Mouse (Mus musculus): Measurements from ENCODE around the gene Scg5.

The Scg5 gene

DNA sequence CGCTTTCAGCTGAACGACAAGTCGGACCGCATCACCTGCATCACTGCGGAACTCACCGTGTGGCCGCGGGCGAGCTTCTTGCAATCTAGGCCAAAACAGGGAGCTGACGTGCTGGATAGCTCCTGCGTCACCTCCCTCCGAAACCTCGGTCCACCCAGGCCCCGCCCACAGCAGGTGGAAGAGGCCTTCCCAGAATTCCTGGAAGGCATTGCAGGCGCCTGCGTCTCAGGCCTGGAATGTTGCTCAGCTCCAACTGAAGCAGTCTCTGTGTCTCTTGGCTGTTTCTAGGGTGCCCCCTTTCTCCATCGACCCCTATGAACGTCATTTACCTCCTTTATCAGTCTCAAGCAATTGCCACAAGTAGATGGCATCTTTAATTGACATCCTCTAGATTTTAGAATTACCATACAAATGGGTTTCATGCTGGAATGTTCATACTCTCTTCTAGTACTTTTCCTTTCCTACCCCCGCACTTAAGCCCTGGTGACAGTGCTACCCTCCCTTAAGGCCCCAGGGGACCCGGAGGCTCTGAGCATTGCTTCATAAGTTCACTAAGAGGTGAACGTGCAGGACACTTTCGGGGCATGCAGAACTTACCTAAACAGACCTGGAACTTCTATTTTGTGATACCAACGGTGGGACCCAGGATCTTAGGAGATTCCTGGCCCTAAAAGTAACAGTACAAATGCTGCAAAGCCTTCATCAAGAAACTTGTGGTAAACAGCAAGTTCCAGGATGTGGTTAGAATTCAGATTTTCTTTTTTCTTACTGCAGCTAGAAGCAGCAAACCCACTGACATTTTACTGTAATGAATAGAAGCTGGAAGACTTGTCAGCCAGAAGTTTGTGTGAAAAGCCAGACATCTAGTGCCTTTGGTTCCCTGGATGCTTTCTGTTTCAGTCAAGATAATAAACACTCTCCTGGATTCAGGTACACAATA, at the start of gene Scg5:
Scg5 (minus strand) TSS at position 179 of the 940 bp plus-strand sequence.
- peak; percentile 88 for DNase-seq (ENCODE audit: low spot score in 2 of 2)

GRCm38 (mm10) chr2:113870115-113870514, 41.2 kb upstream of the Scg5 start:
- no peak for DNase-seq (ENCODE audit: low spot score in 2 of 2)

DNA sequence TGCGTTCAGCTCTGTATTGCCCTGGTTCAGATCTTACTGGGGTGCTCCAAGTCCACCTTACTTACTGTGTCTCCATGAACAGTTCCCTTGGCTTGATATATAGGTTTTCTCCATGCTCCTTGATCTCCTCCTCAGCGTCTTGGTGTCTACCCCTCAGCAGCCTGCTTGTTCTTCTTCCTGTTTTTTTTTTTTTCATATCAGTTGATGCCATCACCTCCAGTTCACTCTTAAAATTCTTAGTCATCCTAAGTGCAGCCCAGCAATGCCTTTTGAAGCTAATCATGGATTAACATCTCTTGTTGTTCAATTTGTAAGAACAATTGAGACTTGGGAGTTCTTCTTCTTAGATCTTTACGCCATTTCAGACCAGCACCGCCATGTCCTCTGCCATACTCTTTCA, 39.5 kb upstream of the Scg5 start:
- DNase-seq (ENCODE audit: low spot score in 2 of 2): no peak

DNA sequence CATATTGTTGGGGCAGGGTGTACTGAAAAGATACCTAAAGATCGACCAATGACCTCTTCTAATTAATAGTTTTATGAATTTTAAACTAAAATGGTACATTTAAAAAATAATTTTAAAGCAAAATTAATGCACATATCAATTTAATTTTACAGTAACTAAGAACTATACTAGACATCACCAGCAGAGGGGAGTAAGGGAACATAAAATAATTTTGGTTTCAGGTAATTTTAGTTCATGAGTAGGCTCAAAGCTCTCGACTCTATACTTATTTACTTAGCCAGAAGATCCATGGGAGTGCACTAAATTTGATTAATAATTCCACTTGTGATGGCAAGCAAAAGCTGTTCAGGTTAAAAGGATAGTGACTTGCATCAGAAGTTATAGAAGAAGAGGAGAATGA, 37.2 kb upstream of the Scg5 start:
- DNase-seq (ENCODE audit: low spot score in 2 of 2): no peak

DNA sequence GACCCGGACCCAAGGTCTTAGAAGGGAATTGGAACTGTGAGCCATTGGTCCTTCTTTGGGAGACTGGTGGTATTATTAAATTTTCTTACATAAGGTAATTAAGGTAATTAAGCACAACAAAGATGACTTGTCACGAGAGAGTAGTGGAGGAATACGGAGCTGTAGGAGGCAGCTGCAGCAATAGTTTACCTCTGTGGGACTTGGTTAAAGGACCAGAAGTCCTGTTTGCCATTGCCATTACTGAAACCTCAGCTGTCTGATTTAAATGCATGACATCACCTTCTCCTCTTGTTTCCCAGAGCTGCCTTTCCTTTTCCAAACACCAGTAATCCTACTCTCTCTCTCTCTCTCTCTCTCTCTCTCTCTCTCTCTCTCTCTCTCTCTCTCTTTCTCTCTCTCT, 20.2 kb upstream of the Scg5 start:
- DNase-seq (ENCODE audit: low spot score in 2 of 2): no peak

- peak; percentile 91 for DNase-seq (ENCODE audit: low spot score in 2 of 2)
Measured at GRCm38 (mm10) chr2:113848245-113849121, 19.6 kb upstream of the Scg5 start, which contains the start of gene Arhgap11a. Gene Arhgap11a (minus strand): TSS chr2:113848661.

GRCm38 (mm10) chr2:113847678-113848244, 18.8 kb upstream of the Scg5 start:
- no peak for DNase-seq (ENCODE audit: low spot score in 2 of 2)

- no peak for DNase-seq (ENCODE audit: low spot score in 2 of 2)
Measured at GRCm38 (mm10) chr2:113845081-113845480, 16.2 kb upstream of the Scg5 start.

DNA sequence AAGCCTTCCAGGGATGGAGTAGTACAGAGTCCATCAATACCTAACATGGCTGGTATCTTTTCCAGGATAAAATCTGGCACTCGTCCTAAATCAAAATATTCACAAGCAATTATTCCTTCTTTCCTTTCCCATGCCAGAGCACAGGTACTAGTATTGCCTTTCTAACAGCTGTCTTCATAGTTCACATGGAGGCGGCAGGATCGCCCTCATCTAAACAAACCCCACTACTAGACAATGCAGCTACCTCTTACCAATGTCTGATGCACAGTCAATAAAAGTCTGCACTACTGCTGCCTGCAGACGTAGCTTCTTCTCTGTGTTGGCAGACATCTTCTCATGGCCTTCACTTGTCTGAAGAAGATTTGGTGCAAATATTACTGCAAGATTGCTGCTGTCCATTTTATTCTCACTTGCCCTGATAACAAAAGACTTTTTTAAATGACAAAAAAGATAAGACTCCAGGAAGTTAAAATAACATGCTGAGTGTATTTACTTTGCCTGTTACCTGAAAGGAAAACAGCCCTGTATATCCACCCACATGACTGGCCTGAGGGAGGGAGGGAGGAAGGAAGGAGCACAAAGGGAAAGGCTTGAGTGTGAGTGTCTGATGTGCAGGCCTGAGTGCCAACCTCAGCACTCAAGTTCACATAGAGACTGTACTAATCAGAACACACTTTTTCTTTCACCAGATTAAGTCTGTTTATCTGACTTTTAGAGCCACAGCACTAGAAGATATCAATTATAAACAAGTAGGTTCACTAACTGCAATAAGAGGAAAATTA, 12.9 kb upstream of the Scg5 start:
- DNase-seq (ENCODE audit: low spot score in 2 of 2): no peak

DNA sequence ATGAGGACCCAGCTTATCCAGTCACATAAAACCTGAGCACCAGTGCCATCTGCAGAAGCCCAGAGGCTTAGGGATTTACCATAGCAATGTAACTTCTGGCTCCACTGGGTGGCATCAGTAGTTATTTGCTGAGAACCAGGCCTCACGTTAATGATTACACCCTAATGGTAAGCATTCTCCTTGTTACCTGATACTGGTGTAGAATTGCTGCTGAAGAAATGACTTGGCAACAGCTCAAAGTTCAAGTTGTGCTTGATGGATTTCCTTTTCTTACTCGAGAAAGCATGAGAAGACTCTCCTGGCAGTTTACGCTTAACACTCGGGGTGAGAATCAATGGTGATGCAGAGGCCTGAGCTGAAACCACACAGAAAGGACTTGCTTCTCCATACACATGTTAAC, 10.6 kb upstream of the Scg5 start:
- DNase-seq (ENCODE audit: low spot score in 2 of 2): no peak

GRCm38 (mm10) chr2:113835219-113835618, 6.3 kb upstream of the Scg5 start:
- DNase-seq (ENCODE audit: low spot score in 2 of 2): no peak

GRCm38 (mm10) chr2:113828086-113828942, 607 bp downstream of the Scg5 start:
- DNase-seq (ENCODE audit: low spot score in 2 of 2): no peak

GRCm38 (mm10) chr2:113823909-113824308, 5.0 kb downstream of the Scg5 start:
- DNase-seq (ENCODE audit: low spot score in 2 of 2): peak in 1 of 2 experiments; percentile 66

DNA sequence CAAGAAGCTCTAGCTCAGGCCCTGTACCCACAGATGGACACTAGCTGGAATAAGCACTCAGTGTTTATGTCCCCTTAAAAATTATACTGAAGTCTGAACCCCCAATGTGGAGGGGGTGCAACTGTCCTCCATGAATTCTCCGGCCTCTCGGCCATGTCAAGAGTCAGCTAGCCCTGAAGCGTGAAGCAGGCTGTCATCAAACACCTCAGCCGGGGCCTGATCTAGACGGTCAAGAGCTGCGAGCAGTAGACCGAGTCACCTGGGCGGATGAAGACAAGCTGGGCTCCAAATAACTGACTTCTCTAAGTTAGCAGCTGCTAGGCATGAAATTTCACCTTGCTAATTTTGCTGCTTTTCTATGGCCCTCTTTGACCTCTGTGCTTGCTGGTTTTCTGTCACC, 6.6 kb downstream of the Scg5 start:
- DNase-seq (ENCODE audit: low spot score in 2 of 2): no peak

- DNase-seq (ENCODE audit: low spot score in 2 of 2): no peak
Measured at GRCm38 (mm10) chr2:113821176-113821734, 7.7 kb downstream of the Scg5 start.

DNA sequence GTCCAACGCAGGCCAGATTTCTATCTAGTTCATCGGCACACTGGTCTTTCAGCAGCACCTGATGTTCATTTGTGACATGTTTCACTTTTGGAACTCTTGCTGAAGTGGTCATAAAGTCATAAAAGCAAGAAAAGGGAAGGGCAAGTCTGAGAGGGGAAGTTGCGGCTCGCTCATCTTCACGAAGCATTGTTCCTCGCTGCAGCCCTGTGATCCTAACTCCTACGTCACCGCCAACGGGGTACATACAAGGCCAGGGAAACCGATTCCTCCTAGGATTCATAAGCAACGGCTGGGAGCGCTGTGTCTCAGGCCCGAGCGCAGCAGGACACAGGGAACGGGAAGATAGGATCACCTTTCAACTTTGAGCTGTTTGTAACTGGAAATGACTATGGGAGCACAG, 8.8 kb downstream of the Scg5 start:
- DNase-seq (ENCODE audit: low spot score in 2 of 2): no peak

- no peak for DNase-seq (ENCODE audit: low spot score in 2 of 2)
Measured at GRCm38 (mm10) chr2:113817681-113818606, 11.0 kb downstream of the Scg5 start.

DNA sequence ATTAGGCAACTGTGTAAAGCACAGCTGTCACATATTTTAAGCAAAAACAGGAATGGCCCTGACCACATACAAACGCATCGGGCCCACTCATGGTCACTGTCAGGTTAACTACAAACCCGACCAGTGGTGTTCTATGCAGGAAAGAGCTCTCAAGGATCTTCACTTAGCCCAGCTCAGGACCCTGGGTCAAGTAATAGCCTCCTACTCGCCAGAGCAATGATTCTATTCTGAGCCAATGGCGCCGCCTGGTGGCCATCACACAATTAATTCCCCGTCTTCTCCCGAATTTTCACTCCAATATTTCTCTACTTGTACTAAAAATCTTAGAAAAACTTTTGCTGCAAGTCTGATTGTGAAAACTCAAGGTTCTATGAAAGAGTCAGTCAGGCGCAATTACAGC, 21.3 kb downstream of the Scg5 start:
- peak in 1 of 2 experiments; percentile 62 for DNase-seq (ENCODE audit: low spot score in 2 of 2)

Measured in right cerebral cortex, adult 2 months (tissue).